Mouse (Mus musculus): ENCODE results near the gene Cep131. TPM values are rescaled to one million over a fixed set of nuclear protein-coding genes. Genes with fewer than 3 reads are reported as not detected.

Cep131 gene
- 7.6 TPM for polyA plus RNA-seq (2017; shearing (Covaris generic))

GRCm38 (mm10) chr11:120086702-120087152 lies at the start of gene Cep131:
TSS of gene Cep131 (minus strand) at chr11:120086827.

DNA sequence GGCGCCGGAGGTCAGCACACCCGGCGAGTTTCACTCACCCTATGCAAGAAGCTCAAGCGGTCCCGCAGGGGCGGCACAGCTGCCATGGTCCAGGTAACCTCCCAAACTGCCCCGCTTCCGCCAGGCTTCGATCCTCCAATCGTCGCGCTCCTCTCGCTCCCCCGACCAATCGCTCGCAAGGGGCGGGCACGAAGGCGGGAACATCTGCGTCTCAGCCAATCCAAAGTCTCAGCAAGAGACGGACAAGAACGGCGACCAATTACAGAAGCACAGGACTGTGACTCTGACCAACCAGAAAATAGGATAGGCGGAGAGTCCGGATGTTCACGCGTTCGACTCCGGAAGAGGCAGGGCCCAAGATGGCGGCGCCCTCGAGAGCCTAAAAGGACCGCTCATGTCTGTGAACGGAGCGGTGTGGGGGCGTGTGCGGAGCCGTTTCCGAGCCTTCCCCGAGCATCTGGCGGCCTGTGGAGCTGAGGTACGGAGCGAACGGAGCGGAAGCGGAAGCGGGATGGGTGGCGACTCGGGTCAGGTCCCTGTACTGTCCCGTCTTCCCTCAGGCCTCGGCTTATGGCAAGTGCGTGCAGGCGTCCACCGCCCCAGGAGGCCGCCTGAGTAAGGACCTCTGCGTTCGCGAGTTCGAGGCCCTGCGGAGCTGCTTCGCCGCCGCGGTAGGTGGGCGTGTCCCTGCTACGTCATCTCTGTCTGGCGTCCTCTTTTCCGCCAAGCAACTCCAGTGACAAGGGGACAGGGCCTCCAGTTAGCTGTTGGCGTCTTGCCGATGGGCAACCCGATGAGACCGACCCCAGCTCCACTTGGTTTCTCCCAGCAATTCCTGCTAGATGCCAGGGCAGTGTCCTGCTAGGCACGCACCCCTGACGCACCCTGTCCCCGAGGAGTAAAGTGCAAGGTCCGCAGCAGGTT lies 12.2 kb upstream of the Cep131 start, which contains the start of the genes Tepsin and Ndufaf8:
TSS of gene Tepsin (minus strand) at position 144 of the 924 bp plus-strand sequence.
TSS of gene Ndufaf8 (plus strand) at position 341 of the 924 bp plus-strand sequence.

GRCm38 (mm10) chr11:120046553-120047191 lies 40.0 kb downstream of the Cep131 start, which contains the start of gene Aatk:
TSS of gene Aatk (minus strand) at chr11:120047167.

Other genes starting within 250 kb of the Cep131 start
- 68.4 TPM for gene Chmp6, start 173.4 kb downstream of the Cep131 start, polyA plus RNA-seq (2017; shearing (Covaris generic))
- 16.4 TPM for gene Baiap2, start 144.1 kb downstream of the Cep131 start, polyA plus RNA-seq (2017; shearing (Covaris generic))
- gene Aatk, start 39.7 kb downstream of the Cep131 start, polyA plus RNA-seq (2017; shearing (Covaris generic)): 0.32 TPM
- gene Tepsin, start 11.9 kb upstream of the Cep131 start, polyA plus RNA-seq (2017; shearing (Covaris generic)): 35.6 TPM
- 90.1 TPM for gene Ndufaf8, start 12.1 kb upstream of the Cep131 start, polyA plus RNA-seq (2017; shearing (Covaris generic))
- 106 TPM for gene Slc38a10, start 64.5 kb upstream of the Cep131 start, polyA plus RNA-seq (2017; shearing (Covaris generic))
- not detected for gene Bahcc1, start 146.1 kb upstream of the Cep131 start, polyA plus RNA-seq (2017; shearing (Covaris generic))